Mouse (Mus musculus) brain, embryonic 14.5 days (tissue): Measurements from ENCODE around the gene Gpr156. TPM values are rescaled to one million over a fixed set of nuclear protein-coding genes. Genes with fewer than 3 reads are reported as not detected.
"Not testable (repeated sequence)": the region's sequence is repeated elsewhere in the genome, so short reads cannot be mapped to it uniquely, and the experiment has no call there.

ENCODE experiments used
- DNase-seq: peaks from one replicate; pipeline ENCODE4 v3.0.0-alpha.2; 2011; ENCODE audit warnings: low read depth
- CTCF ChIP-seq: fragments of 200-500 bp; IDR thresholded peaks from 2 replicates; pipeline ENCODE4 v1.5.1; 2012; ENCODE audit warnings: inconsistent platforms, mild to moderate bottlenecking, moderate library complexity, borderline replicate concordance; ENCODE audit not compliant: insufficient read depth, insufficient read length; ENCODE audit errors: extremely low read depth
- POLR2A ChIP-seq: fragments of 200-500 bp; IDR thresholded peaks from 2 replicates; pipeline ENCODE4 v1.6.1; 2012; ENCODE audit warnings: mild to moderate bottlenecking, inconsistent platforms, borderline replicate concordance; ENCODE audit not compliant: poor library complexity, insufficient read depth, insufficient read length, severe bottlenecking; ENCODE audit errors: extremely low read depth
- polyA plus RNA-seq: library from polyadenylated mRNA; depleted of rRNA; stranded (reverse); fragments of >200 nt; gene quantifications from 2 replicates; pipeline ENCODE4 v1.2.3, GENCODE M21; 2012

Gene Gpr156
- polyA plus RNA-seq, 1 experiment, result 7.0 TPM

DNA sequence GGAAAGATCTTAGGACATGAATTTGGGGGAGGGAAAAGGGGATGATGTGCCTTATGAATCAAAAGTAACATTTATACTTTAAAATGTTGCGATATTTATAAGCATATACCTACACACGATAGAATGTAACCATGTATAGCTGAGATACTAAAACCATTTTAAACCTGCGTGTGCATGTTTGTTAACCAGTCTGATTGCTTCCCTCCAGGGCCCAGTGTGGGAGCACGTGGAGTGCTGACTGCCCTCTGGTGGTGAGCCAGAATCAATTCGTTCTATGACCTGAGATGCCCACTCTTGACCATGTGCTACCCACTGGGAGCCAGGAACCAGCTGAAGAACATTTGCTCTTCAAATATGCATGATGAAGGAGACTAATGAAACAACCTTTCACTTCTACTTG, 30.9 kb downstream of the Gpr156 start:
- peak; percentile 85 for TF ChIP-seq CTCF
- TF ChIP-seq POLR2A, result no peak
- DNase-seq, result peak; percentile 77

DNA sequence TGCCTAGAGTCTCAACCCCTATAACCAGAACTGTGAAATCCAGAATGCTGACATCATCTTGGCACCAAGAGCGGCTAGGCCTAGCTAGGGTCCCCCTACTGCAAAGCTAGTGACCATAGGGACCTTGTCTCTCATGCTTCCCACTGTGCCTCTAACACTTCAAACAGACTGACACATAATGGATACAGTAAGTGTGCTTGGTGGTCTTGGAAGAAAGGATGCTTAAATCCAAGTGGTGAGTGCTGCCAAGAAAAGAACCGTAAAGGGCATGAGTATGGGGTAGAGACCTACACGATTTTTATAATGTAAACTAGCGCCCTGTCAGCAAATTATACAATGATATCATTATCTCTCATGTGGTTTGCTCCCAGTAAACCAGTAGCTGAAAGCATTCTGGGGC, 32.1 kb downstream of the Gpr156 start:
- peak; percentile 53 for DNase-seq
- no peak for TF ChIP-seq POLR2A
- no peak for TF ChIP-seq CTCF

DNA sequence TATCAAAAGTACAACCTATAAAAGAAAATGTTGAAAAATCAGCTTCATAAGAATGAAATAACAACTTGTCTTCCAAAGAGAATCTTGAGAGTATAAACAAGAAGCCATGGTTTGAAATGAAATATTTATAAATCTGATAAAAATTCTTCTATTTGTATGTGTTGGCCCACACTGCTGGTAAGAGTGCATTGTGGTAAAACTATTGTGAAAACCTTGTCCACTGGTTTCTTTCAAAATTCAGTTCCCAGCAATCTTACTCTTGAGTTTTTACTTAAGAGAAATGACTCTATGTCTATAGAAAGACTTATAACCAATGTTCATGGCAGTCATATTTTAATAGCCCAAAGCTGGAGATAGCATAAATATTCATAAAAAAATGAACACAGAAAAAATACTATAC, 34.9 kb downstream of the Gpr156 start:
- no peak for DNase-seq
- TF ChIP-seq CTCF (no peak), POLR2A (no peak)

DNA sequence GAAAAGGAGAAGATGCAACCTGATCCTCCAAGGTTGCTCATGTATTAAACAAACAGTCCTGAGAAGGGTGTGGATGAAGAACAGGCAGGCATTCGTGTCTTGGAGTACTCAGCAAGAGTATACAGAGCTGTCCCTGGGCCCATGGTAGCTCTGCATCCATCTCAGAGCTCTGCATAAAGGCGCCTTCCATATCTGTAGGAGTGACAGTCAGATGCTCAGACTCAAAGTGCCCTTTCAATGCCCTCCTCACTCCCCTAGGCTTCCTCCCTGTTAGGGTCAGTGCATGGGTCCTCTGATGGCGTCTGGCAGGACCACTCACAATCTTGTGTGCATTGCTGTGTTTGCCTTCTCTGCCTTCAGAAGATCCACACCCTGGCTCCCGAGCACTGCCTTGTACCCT, 36.9 kb downstream of the Gpr156 start:
- TF ChIP-seq POLR2A, result no peak
- TF ChIP-seq CTCF, result no peak
- DNase-seq, result no peak

DNA sequence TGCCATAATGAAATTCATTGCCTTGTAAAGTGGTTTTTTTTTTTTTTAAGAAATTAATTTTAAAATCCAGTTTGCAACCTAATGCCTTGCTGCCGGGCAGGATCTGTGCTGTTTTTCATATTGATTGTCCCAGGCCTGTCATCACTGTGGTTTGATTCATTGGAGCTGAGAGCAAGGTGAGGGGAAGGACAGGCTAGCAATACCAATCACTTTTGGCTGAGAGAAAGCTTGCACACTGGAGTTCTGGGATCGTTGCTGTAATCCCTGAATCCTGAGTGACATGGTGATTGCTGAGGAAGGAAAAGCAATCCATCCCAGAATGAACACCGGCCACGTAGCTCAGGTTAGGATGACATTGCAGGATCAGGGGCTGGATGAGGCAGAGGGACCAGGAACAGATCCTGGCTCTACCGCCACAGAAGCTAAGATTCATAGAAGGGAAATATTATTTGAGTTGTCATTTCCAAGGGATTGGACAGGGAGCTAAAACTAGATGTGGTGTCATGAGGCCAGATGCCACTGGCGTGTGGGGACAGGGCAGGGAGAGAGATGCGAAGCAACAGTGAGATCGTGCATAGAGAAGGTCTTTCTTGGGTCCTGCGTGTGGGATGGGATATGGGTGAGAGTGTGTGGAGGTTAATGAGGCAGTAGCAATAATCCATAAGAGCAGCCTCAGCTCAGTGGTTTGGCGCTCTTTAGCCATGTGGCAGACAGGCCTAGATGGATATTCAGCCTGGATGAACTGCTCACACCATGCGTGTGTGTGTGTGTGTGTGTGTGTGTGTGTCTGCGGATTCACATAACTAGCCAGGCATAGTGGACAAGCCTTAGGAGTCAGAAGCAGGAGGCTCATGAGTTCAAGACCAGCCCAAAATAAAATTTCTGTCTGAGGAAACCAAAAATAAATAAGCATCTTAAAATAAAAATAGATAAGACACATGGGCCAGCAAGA, 38.0 kb downstream of the Gpr156 start:
- TF ChIP-seq POLR2A (no peak), CTCF (no peak)
- DNase-seq, result peak; percentile 42

DNA sequence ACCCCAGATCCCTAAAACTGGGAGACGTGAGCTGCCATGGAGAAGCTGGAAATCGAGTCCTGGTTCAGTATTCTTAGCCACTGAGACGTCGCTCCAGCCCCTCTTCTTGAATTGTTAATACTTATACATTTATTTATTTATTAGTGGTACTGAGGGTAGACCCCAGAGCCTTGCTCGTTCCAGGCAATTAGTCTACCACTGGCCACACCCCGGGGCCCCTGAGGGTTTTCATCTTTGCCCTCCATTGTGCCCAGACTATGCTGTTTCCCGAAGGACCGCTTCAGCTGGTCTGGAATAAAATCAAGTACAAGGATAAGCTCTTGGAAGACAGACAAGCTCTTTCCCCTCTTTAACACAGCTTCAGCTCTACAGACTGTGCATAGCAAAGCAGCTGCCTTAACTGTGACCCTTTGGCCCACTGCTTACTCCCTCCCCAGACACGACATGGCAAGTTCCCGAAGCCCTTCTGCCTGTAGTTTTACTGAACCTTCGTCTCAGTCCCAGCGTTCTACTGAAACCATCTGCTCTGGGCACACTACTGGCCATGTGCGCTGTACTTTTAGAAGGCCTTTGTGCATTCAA, 39.1 kb downstream of the Gpr156 start:
- no peak for TF ChIP-seq CTCF
- TF ChIP-seq POLR2A, result no peak
- peak; percentile 68 for DNase-seq

DNA sequence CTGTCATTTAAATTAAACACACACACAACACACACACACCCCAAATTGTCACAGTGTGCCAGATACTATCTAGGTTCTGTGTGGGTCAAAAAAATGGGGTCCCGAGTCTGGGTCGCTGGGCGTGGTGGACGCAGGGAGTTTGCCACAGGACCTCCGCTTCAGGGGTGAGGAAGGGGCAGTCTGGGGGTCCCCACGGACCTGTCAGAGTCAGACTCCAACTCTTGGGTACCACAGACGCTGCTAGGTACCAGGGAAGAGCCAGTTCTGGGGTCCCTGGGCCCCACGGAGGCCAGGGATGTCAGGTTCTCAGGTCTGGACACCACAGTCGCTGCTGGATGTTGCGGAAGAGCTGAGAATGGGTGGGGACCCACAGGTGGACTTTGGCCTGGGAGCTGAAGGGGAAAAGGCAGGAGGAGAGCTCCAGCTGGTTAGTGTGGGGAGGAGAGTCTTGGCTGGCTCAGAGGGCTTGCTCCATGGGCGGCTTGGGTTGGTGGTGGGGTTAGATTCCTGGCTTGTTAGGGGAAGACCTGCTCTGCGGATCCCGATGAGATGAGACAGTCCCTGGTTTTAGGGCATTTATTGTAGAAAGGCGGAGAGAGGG, 39.9 kb downstream of the Gpr156 start:
- no peak for DNase-seq
- TF ChIP-seq POLR2A (no peak), CTCF (no peak)

DNA sequence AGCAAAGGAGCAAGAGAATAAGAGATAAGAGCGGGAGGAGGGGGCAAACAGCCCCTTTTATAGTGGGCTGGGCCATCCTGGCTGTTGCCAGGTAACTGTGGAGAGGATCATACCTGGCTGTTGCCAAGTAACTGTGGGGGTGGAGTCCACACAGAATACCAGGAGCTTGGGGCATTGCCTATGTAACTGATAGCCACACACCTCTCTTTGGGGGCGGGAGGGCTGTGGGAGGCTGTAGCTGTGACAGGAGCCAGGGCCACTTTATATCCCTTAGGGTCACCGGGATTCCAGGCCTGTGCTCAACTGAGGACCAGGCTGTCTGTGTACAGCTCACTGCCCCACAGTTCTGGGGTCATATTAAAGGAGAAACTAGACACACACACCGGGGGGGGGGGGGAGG, 40.5 kb downstream of the Gpr156 start:
- TF ChIP-seq CTCF (no peak), POLR2A (no peak)
- DNase-seq, result no peak

DNA sequence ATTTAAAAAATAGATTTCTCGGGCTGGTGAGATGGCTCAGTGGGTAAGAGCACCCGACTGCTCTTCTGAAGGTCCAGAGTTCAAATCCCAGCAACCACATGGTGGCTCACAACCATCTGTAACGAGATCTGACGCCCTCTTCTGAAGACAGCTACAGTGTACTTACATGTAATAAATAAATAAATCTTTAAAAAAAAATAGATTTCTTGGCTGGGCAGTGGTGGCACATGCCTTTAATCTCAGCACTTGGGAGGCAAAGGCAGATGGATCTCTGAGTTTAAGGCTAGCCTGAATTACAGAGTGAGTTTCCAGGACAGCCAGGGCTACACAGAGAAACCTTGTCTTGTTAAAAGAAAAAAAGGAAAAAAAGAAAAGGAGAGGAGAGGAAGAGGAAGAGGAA, 46.4 kb downstream of the Gpr156 start:
- not testable (repeated sequence) for DNase-seq

DNA sequence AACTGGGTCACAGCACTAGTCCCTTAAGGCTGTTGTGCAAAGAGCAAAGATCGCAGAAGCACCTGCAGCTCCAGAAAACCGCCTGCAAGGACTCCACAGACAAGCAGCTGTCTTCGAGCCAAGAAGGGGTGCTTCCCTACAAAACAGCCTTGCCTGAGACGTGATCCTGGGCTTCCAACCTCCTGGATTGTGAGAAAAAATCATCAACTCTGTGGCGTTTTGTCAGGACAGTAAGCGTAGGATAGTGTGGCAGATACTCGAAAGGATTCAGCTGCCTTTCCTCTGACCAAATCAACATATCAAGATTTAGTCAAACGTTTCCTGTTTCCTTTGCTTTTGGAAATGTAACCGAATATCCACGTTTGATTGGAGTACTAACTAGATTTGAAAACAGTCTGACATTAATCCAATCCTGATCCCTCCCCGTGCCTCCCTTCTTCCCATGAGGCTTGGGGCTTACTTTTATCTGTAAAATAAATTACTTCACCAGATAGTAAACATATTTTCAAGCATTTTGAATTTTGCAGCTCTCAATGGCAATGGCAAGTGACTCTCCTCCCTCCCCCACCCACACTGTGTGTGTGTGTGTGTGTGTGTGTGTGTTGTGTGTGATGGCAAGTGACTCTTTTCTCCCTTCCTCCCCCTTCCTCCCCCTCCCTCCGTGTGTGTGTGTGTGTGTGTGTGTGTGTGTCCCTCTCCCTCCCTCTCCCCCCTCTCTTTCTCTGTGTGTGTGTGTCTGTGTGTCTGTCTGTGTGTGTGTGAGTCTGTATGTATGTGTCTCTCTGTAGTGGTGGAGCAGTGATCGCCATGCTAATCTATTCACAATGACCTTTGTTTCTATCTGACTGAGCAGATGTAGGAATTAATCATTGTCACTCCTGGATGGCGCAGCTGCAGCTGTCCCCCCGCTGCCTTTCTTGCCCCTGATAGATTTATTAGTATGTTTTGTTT, 47.3 kb downstream of the Gpr156 start:
- peak; percentile 73 for DNase-seq
- no peak for TF ChIP-seq POLR2A
- no peak for TF ChIP-seq CTCF
